Mouse (Mus musculus): ENCODE measurements around the gene Kmt5a. TPM values are rescaled to one million over a fixed set of nuclear protein-coding genes. Genes with fewer than 3 reads are reported as not detected.

Kmt5a gene
- polyA plus RNA-seq, 1 experiment from 2014 or later: 20.6 TPM

- ATAC-seq (ENCODE audit: low FRiP score): no peak
- Histone ChIP-seq H3K27me3 (no peaks in the 10 kb centered on the region), H3K9ac (no peak overlapping the region), H3K4me1 (replicated peaks) (peaks cover 7% of the 10 kb centered on the region; the same call in 1 of the 2 replicates), H3K4me3 (no peak overlapping the region), H3K4me2 (no peak overlapping the region), H3K9me3 (no peaks in the 10 kb centered on the region), H3K27ac (no peak overlapping the region), H3K36me3 (peaks cover 25% of the 10 kb centered on the region)
- 79% methylated on average over 12 of the region's 12 CpGs for WGBS
These were observed 70.1 kb downstream of the Kmt5a start for GRCm38 (mm10) chr5:124509742-124510237.

- Histone ChIP-seq H3K27ac (no peak overlapping the region), H3K9me3 (no peaks in the 10 kb centered on the region), H3K9ac (no peak overlapping the region), H3K4me1 (replicated peaks) (peaks cover 7% of the 10 kb centered on the region; the same call in 1 of the 2 replicates), H3K4me2 (no peak overlapping the region), H3K36me3 (peaks cover 22% of the 10 kb centered on the region), H3K27me3 (no peaks in the 10 kb centered on the region), H3K4me3 (no peak overlapping the region)
- 90% methylated on average over 10 of the region's 10 CpGs for WGBS
- no peak for ATAC-seq (ENCODE audit: low FRiP score)
These were observed 70.9 kb downstream of the Kmt5a start for GRCm38 (mm10) chr5:124510536-124511050.

Small RNA genes lying within 50 kb of the gene (microRNA-seq; reads per million reads assigned to microRNA genes)
- 0.70 reads per million for gene Gm27486

Other genes with a start within 250 kb of the Kmt5a start
- 7.4 and 8.3 TPM in 2 replicates for gene Pitpnm2, start 190.2 kb upstream of the Kmt5a start, polyA plus RNA-seq (2015; fragmentation: Nextera tagmentation; extraction: Ambion mirVana)
- gene Mphosph9, start 112.0 kb upstream of the Kmt5a start, polyA plus RNA-seq (2015; fragmentation: Nextera tagmentation; extraction: Ambion mirVana): 14.0 and 14.3 TPM in 2 replicates
- 15.5 and 16.2 TPM in 2 replicates for gene 2810006K23Rik, start 111.8 kb upstream of the Kmt5a start, polyA plus RNA-seq (2015; fragmentation: Nextera tagmentation; extraction: Ambion mirVana)
- gene Cdk2ap1, start 76.8 kb upstream of the Kmt5a start, polyA plus RNA-seq (2015; fragmentation: Nextera tagmentation; extraction: Ambion mirVana): 67.9 and 68.6 TPM in 2 replicates
- 108 and 115 TPM in 2 replicates for gene Sbno1, start 13.9 kb upstream of the Kmt5a start, polyA plus RNA-seq (2015; fragmentation: Nextera tagmentation; extraction: Ambion mirVana)
- gene Rilpl2, start 38.4 kb downstream of the Kmt5a start, polyA plus RNA-seq (2015; fragmentation: Nextera tagmentation; extraction: Ambion mirVana): 21.2 and 23.8 TPM in 2 replicates
- 22.5 and 27.5 TPM in 2 replicates for gene Snrnp35, start 43.2 kb downstream of the Kmt5a start, polyA plus RNA-seq (2015; fragmentation: Nextera tagmentation; extraction: Ambion mirVana)
- 11.5 and 12.1 TPM in 2 replicates for gene Rilpl1, start 91.5 kb downstream of the Kmt5a start, polyA plus RNA-seq (2015; fragmentation: Nextera tagmentation; extraction: Ambion mirVana)
- gene Tmed2, start 100.8 kb downstream of the Kmt5a start, polyA plus RNA-seq (2015; fragmentation: Nextera tagmentation; extraction: Ambion mirVana): 360 and 367 TPM in 2 replicates
- 26.4 and 27.5 TPM in 2 replicates for gene Ddx55, start 112.9 kb downstream of the Kmt5a start, polyA plus RNA-seq (2015; fragmentation: Nextera tagmentation; extraction: Ambion mirVana)
- 65.7 and 72.0 TPM in 2 replicates for gene Eif2b1, start 139.2 kb downstream of the Kmt5a start, polyA plus RNA-seq (2015; fragmentation: Nextera tagmentation; extraction: Ambion mirVana)
- gene Gtf2h3, start 139.2 kb downstream of the Kmt5a start, polyA plus RNA-seq (2015; fragmentation: Nextera tagmentation; extraction: Ambion mirVana): 50.3 TPM in 2 replicates
- gene Atp6v0a2, start 188.6 kb downstream of the Kmt5a start, polyA plus RNA-seq (2015; fragmentation: Nextera tagmentation; extraction: Ambion mirVana): 41.4 and 43.1 TPM in 2 replicates